Mouse (Mus musculus) regulatory T cell (primary cell): ENCODE results near the gene Lmo2.

Source experiments
- in situ Hi-C: fragments of 300-600 bp; cut with MboI, MseI; formaldehyde crosslinking; loops from one replicate; pipeline ENCODE4 v1.15.1; 2025; ENCODE audit warnings: high pct_unique_total_duplicates

Lmo2 gene

GRCm38 (mm10) chr2:103957649-103958546 is at the start of gene Lmo2:
Gene Lmo2, plus strand, starts transcription at chr2:103957986.
- in situ Hi-C loops = no loop called here

GRCm38 (mm10) chr2:103910601-103911000 is 47.2 kb upstream of the Lmo2 start:
- in situ Hi-C loops = no loop called here

- in situ Hi-C loops = no loop called here
Observed at GRCm38 (mm10) chr2:103912481-103913251, 45.1 kb upstream of the Lmo2 start.

- in situ Hi-C loops = no loop called here
Observed at GRCm38 (mm10) chr2:103913252-103913650, 44.5 kb upstream of the Lmo2 start.

- in situ Hi-C loops = no loop called here
Observed at GRCm38 (mm10) chr2:103916069-103916468, 41.7 kb upstream of the Lmo2 start.

- in situ Hi-C loops = no loop called here
Observed at GRCm38 (mm10) chr2:103917375-103917774, 40.4 kb upstream of the Lmo2 start.

- in situ Hi-C loops = no loop called here
Observed at GRCm38 (mm10) chr2:103918375-103918774, 39.4 kb upstream of the Lmo2 start.

- in situ Hi-C loops = no loop called here
Observed at GRCm38 (mm10) chr2:103919488-103919887, 38.3 kb upstream of the Lmo2 start.

GRCm38 (mm10) chr2:103926586-103927113 is 31.1 kb upstream of the Lmo2 start:
- in situ Hi-C loops = no loop called here

- in situ Hi-C loops = no loop called here
Observed at GRCm38 (mm10) chr2:103927610-103928145, 30.1 kb upstream of the Lmo2 start.

- in situ Hi-C loops = loop anchor here (5.0 kb wide), 1 partner anchor 823 kb away; no protein-coding TSS in a partner anchor
Observed at GRCm38 (mm10) chr2:103930306-103931019, 27.3 kb upstream of the Lmo2 start.

GRCm38 (mm10) chr2:103931511-103931911 is 26.3 kb upstream of the Lmo2 start:
- in situ Hi-C loops = loop anchor here (5.0 kb wide), 1 partner anchor 824 kb away; no protein-coding TSS in a partner anchor

GRCm38 (mm10) chr2:103932025-103932424 is 25.8 kb upstream of the Lmo2 start:
- in situ Hi-C loops = loop anchor here (5.0 kb wide), 1 partner anchor 825 kb away; no protein-coding TSS in a partner anchor

- in situ Hi-C loops = loop anchor here (5.0 kb wide), 1 partner anchor 825 kb away; no protein-coding TSS in a partner anchor
Observed at GRCm38 (mm10) chr2:103932480-103932879, 25.3 kb upstream of the Lmo2 start.

- in situ Hi-C loops = loop anchor here (5.0 kb wide), 1 partner anchor 827 kb away; no protein-coding TSS in a partner anchor
Observed at GRCm38 (mm10) chr2:103934270-103934669, 23.5 kb upstream of the Lmo2 start.

GRCm38 (mm10) chr2:103934670-103935069 is 23.1 kb upstream of the Lmo2 start:
- in situ Hi-C loops = loop anchor here (5.0 kb wide), 1 partner anchor 827 kb away; no protein-coding TSS in a partner anchor

- in situ Hi-C loops = no loop called here
Observed at GRCm38 (mm10) chr2:103935691-103936435, 21.9 kb upstream of the Lmo2 start.

- in situ Hi-C loops = no loop called here
Observed at GRCm38 (mm10) chr2:103936666-103937065, 21.1 kb upstream of the Lmo2 start.

GRCm38 (mm10) chr2:103937670-103938069 is 20.1 kb upstream of the Lmo2 start:
- in situ Hi-C loops = no loop called here

- in situ Hi-C loops = no loop called here
Observed at GRCm38 (mm10) chr2:103938573-103938972, 19.2 kb upstream of the Lmo2 start.
